Mouse (Mus musculus) hematopoietic stem cell, adult 5-6 weeks (primary cell): ENCODE results near the gene Angptl1. TPM values are rescaled to one million over a fixed set of nuclear protein-coding genes. Genes with fewer than 3 reads are reported as not detected.

Experiments used
- ATAC-seq, 2 experiments: fragments of 125-278 bp in 1 of 2; replicated peaks in 1 of 2; 2 replicates each; pipeline ENCODE4 v1.8.0; 2016 to 2017; ENCODE audit warnings: inconsistent platforms in 2 of 2, mild to moderate bottlenecking in 2 of 2, moderate number of reproducible peaks in 2 of 2, low read depth in 1 of 2, moderate TSS enrichment in 1 of 2; ENCODE audit not compliant: low FRiP score in 2 of 2, poor library complexity in 2 of 2, severe bottlenecking in 2 of 2, insufficient read depth in 1 of 2, low TSS enrichment in 1 of 2
- total RNA-seq: library from RNA; stranded (forward); fragments of 172-1452, 232-1000 nt; gene quantifications from 2 replicates; pipeline ENCODE4 v1.2.3, GENCODE M21; 2017

Angptl1 gene
- not detected in 2 replicates for total RNA-seq

DNA sequence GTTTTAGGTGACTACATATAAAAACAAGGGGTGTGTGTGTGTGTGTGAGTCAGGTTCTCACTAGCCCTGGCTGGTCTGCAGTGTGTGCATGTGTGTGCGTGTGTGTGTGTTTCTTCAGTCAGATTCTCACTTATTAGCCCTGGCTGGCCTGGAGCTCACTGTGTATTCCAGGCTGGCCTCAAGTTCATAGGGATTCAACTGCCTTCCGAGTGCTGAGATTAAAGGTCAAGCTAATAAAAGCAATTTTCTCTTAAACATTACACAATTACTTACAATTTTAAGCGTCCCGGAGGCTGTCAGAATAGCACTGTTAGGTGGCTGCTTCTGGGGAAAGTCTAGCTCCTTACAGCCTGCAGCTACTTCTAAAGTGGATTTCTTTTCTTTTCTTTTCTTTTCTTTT, at the start of gene Angptl1:
Gene Angptl1 (plus strand): TSS at position 386 of the 400 bp plus-strand sequence.
- ATAC-seq, result no peak

- ATAC-seq, result no peak
Observed at GRCm38 (mm10) chr1:156789844-156790490, 48.4 kb upstream of the Angptl1 start.

- ATAC-seq, result no peak
Observed at GRCm38 (mm10) chr1:156796251-156796650, 42.1 kb upstream of the Angptl1 start.

GRCm38 (mm10) chr1:156801276-156801675, 37.1 kb upstream of the Angptl1 start:
- ATAC-seq, result no peak

DNA sequence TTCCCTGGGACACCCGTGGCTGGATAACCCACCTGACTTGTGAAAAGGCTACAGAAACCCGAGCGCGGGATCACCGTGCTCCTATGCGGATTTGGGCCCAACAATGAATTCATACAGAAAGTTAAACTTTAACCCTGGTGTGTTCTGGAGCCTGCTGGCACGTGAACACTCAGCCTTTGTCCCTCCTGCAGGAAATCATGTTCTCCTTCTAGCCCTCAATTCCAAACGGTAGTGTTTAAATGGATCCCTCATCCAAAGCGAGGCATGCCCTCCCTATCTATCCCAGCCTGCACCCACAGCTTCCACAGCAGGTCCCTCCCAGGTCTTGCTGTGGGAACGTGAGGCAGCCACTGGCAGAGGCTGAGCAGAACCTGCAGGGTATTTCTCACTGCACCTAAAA, 30.0 kb upstream of the Angptl1 start:
- no peak for ATAC-seq

DNA sequence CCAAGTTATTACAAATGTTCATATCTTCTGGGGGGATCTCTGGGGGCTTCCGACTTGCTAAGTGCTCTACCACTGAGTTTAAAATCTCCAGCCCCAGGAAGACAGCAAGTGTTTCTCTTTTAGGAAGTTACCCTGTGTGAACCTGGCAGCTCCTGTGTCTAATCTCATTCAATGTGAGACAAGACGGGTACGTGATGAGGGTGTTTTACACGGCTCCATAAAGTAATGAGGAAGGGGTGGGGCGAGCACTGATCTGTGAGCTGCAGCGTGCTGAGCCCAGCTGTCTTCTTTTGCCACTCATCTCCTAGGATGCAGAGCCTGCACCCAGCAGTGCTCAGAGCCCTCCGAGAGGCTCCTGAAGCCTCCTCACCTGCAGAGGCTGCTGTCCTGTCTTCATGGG, 26.4 kb upstream of the Angptl1 start:
- ATAC-seq, result no peak

GRCm38 (mm10) chr1:156812716-156813115, 25.6 kb upstream of the Angptl1 start:
- no peak for ATAC-seq

DNA sequence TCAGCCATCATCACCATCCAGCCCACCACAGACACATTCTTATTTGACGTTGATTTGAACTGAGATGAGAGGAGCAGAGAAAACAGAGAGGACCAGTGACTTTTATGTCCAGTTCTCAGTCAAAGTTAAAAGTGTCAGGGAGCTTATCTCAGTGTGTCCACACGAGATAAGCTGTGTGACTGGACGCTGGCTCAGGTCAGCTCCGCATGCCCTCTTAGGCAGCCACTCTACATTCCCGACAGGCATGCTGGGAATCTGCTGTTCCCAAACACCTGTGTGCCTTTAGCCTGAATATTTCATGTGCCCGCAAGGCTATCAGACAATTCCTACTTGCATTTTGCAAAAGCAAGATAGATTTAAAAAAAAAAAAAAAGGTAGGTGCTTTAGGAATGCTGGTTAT, 24.9 kb upstream of the Angptl1 start:
- ATAC-seq, result no peak

- no peak for ATAC-seq
Observed at GRCm38 (mm10) chr1:156819236-156819635, 19.1 kb upstream of the Angptl1 start.

- ATAC-seq, result no peak
Observed at GRCm38 (mm10) chr1:156838695-156839094, 333 bp downstream of the Angptl1 start.

DNA sequence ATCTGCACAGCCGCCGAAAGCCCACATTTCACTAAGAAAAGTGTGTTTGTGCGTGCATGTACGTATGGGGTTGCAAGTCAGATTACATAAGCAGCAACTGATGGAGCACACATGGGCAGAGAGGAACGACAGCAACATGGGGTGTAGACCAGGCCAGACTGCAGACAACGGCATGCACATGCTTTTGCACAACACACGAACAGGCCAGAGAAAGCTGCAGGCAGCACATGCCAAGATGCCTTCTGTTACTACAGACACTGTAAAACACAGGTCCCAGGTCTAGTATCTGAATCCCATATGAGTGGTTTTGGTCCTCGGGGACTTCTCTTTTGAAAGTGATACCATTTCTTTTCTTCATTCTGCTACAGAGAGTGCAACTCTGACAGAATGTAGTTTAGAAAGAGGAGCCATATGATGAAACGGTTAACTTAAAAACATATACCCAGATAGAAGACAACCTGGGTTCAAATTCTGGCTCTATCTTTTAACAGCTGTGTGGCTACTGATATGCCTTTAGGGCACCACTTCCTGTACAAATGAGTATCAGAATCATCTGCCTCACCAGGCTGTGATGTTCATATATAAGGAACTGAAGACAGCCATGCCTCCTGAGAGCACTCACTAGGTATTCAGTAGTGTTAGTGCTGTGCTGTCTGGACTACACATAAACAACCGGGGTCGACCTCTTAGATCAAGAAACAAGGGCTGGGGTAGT, 3.4 kb downstream of the Angptl1 start:
- no peak for ATAC-seq

- no peak for ATAC-seq
Observed at GRCm38 (mm10) chr1:156847098-156847497, 8.7 kb downstream of the Angptl1 start.

GRCm38 (mm10) chr1:156852409-156852808, 14.0 kb downstream of the Angptl1 start:
- no peak for ATAC-seq

GRCm38 (mm10) chr1:156852872-156853271, 14.5 kb downstream of the Angptl1 start:
- ATAC-seq, result no peak

DNA sequence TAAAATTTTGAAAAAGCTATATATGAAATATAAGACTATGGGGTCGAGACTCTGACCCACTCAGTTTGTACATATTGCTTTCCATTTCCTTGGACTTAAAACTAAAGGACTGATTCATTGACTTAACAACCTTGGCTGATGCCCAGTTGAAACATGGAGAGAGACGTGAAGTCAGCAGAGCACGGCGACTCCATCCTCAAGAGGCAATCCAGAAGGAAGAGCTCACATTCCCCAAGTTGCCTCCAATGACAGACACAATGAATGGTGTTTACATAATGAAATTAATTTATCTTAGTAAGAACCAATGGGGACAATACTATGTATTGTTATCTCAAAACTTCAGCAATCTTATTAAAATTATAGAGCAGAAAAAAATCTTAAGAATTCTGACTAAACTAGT, 16.2 kb downstream of the Angptl1 start:
- ATAC-seq, result no peak

- ATAC-seq, result no peak
Observed at GRCm38 (mm10) chr1:156856666-156857065, 18.3 kb downstream of the Angptl1 start.

DNA sequence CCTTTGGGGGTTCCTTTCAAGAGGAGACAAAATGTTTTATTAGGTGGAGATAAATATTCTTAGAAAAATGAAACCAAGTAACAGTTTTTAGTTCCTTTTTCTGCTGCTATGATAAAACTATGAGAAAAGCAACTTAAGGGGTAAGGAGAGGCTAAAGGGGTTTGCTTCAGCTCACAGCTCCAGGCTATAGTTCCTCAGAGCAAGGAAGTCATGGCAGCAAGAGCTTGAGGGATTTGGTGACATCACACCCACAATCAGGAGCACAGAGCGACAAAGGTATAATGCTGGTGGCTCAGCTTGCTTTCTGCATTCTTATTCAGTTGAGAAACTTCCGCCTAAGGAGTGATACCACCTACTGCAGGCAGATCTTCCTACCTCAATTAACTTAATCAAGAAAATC, 20.8 kb downstream of the Angptl1 start:
- no peak for ATAC-seq

GRCm38 (mm10) chr1:156859711-156860250, 21.4 kb downstream of the Angptl1 start:
- peak in 1 of 2 experiments; percentile 61; a peak in 1 of 4 replicates for ATAC-seq

- peak; percentile 17 to 30; a peak in 2 of 4 replicates for ATAC-seq
Observed at GRCm38 (mm10) chr1:156860266-156860665, 21.9 kb downstream of the Angptl1 start.
